Mouse (Mus musculus) layer of hippocampus, adult 18-20 months (tissue): ENCODE data around the gene Epop. TPM values are rescaled to one million over a fixed set of nuclear protein-coding genes. Genes with fewer than 3 reads are reported as not detected.

Experiments
- DNase-seq, 2 experiments: peaks; one replicate each; pipeline ENCODE4 v3.0.0; 2022; ENCODE audit warnings: low spot score in 2 of 2
- total RNA-seq, 2 experiments: library from RNA; stranded (reverse); gene quantifications; 2 replicates each; pipeline ENCODE4 v1.2.3; 2021

Gene Epop
- total RNA-seq, 2 experiments from 2014 or later: 46.1 to 48.8 TPM

DNA sequence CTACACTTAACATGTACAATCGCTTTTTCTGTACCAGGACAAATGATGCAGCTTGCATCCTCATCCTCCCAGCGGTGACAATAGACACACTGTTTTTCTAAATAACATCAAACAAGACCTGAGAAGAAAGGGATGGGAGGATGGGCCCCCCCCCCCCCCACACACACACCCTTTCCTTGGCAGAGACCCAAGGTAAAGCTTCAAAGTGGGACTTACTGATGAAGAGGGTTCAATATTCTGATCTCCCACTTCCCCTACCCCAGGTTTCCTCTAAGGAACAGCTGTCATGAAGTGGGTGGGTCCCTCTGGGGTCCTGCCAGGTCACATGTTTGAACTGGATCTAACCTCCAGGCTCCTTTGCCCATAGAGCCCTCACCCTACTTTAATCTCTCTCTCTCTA lies 1.5 kb upstream of the Epop start:
- no peak for DNase-seq

DNA sequence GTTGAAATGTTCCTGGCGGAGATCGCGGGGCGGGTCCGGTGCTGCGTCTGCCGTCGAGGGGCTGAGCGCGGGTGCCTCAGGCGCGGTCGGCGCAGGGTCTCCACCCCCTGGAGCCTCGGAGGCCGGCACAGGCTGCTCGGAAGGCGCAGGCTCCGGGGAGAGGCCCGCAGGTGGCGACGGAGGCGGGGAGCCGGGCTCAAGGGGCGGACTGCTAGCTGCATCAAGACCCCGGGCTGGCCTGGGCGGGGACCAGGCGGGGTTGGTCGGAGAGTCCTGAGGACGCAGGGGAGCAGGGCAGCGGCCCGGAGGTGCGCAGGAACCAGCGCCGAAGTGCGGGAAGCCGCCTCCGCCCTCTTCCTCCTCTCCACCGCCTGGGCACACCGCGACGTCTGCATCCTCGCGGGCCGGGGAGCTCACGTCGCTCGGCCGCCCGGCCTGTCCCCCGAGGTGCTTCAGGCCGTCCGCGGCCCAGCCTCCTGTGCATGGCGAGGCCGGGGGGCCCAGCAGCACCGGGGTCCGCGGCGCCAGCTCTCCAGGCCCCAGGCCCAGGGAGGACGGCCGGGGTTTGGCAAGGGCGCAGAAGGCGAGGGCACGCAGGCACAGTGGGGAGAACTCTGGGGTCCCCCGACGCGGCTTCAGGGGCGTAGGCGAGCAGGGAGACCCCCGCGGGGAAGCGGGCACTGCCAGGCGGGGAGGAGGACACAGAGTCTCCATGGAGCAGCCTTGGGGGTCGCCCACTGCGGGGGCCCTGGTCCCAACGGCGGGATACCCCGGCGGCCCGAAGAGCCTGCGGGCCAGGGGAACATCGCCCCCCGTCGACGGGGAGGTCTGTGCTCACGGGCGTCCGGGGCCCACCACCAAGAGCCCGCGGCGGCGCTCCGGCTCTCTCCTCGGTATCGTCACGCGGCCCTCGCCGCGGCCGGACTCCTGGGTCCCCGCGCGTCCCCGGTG lies 659 bp downstream of the Epop start:
- DNase-seq: no peak

DNA sequence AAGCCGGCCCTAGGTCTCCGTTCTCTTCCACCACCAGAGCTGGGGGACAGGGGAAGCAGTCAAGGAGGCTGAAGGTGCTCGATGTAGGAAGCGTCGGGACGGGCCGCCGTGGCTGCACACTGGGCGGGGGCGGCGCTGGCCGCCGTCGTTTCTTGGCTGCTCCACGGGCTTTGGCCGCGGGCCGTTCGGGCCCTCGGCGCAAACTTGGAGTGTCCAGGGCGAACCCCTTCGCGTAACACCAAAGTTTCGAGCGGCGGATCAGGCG lies 1.3 kb downstream of the Epop start:
- DNase-seq: no peak

DNA sequence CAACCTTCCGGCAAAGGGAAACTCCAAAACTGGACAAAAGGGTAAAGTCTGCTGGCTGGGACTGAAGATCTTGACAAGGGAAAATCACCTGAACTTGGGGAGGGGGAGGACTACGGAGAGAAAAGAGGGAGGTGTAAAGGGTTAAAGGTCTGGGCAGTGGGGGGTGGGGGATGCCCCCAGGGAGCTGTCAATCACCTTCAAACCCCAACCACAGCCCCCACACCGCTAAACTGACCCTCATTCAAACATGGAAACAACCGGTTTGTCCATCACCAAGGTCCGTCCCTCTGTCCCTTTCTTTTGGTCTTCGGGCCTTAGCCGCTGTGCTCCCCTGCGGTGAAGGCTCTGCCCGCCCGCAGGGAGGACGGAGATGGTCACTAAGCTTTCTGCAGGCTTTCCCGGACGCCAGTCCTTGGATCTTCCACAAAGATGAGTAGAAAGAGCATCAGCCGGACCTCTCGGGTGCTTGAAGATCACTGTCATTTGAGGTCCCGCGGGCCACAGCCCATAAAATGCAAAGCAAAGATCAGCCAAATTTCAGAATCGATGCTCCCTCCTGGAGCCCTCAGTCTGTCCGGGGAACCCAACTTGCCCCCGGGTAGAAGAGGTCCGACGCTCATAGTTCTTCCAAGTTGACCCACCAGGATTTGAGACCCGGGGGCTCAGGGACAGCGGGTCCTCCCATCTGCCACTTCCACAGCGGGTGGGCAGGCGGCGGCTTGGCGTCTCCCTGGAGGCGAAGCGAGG lies 1.8 kb downstream of the Epop start:
- DNase-seq: no peak

DNA sequence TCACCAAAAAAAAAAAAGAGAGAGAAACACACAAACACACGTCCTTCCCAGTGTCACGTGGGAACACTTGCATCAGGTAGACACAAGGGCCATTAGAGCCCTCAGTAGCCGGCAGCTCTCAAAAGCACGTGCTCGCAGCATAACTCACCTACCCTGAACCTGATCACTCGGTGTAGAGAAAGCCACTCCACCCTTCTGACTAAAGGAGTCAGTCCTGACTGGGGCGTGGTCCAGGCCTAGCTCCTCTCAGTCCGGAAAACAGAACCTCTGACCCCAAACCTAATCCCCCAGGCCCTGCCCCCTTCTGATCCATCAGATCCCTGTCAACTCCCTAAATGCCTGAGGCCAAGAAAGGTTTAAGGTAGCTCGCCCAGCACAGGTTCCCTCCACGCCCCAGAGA lies 2.7 kb downstream of the Epop start:
- DNase-seq: no peak

DNA sequence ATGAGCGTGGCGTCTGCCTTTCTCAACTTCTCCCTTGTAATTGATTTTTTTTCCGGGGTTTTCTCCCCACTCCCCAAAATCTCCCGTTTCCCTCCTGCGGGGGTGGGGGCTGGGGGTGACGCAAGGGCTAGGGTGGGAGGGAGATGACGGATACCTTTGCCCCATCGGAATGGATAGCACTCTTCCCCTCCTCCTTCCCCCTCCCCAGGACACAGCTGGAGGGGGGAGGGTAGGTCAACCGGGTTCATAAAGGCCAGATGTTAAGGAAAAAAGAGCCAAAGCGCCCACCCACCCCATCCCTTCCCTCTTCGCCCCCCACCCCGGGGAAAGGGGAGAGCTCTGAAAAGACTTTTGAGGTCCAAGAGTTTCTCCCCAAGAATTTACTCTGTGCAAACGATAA lies 3.1 kb downstream of the Epop start:
- no peak for DNase-seq

DNA sequence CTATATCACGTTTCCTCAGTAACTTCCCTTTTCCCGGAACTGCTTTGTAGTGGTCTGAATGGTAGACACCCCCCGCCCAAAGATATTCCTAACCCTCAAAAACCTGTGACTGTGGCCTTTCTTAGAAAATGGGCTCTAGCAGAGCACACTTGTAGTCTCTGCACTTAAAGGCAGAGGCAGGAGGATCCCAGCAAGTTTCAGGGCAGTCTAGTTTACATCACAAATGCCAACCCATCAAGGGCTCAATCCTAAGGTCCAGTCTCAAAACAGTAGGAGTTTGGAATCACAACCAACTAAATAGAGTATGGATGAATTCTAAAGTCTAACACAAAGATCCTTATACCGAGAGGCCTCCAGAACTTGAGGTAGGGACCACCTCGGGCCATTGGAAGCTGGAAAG lies 4.0 kb downstream of the Epop start:
- no peak for DNase-seq

DNA sequence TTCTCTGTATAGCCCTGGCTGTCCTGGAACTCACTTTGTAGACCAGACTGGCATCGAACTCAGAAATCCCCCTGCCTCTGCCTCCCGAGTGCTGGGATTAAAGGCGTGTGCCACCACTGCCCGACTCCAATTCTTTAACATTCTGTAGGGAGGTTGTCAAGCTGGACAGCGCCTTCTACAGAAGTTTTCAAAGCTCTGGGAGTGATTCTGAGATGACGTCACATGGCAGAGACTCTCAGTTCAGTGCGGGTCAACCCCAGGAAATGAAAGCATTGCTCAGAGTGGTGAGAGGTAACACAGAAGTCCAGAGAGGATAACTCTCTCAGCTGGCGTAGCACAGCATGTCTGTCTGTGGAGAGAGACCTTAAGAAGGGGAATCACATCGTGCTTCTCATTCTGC lies 6.3 kb downstream of the Epop start:
- no peak for DNase-seq

DNA sequence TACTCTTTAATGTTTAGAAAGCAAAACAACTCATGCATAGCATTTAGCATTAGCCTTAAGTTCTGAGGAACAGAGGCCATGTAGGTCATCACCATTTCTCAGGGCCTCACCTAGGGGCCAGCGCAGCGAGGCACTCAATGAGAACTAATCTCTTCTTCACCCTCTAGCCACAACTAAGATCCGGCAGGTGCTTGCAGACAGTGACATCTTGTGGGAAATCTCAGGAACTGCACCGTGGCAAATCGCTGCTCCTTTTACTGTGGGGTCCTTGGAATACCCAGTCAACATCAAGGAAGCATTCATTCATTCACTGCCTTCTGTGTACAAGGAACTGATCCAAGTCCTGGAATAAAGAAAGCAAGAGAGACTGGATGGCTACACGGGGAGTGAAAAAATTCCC lies 7.1 kb downstream of the Epop start:
- peak; percentile 74 to 86 for DNase-seq

DNA sequence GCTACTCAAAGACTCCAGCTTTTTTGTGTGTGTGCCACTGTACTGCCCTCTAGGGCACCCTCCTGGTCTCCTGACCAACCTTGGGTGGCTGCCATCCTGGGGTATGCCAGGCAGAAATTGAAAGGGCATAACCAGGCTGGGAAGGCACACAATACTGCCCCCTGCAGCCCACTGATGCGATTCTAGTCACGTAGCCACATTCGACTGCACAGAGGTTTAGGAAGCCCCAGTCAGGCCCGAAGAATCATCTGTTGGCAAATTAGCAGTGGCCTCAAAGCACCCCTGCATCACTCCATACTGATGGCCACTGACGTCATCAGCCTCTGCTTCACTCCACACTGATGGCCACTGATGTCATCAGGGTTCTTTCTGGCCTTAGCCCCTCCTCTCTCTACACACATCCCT lies 10.1 kb downstream of the Epop start:
- DNase-seq: peak; percentile 60 to 85

DNA sequence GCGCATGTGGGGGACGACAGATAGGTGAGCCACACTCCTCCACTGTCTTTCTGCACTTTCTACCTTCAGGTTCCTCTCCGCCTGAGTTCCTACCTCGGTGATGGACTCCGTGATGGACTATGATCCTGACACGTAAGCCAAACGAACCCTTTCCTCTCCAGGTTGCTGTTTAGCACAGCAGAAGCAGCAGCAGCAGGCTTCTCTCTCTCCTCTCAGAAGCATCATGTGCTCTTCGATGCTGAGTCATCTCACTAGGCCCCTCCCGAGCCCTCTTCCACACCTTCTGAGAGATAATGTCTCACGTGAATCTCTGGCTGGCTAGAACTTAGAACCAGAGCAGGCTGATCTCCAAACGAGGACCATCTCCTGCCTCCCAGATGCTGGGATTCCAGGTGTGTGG lies 11.1 kb downstream of the Epop start:
- DNase-seq: no peak

DNA sequence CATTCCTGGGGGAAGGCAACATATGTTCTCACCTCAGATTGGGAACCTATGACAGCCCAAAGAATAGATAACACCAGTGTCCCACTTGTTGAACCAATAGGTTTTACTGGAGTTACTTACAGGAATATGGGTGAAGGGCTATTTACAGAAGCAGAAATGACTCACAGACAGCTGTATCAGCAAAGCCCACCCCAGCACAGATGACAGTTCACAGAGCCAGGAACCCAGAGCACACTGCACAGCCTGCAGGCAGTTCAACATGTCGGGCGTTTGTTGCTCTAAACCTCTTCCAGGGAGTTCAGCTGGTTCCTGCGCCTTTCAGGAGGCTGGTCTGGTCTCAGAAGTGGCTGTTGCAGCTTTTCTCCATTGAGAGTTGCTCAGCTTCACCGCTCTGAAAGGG lies 14.2 kb downstream of the Epop start:
- DNase-seq: no peak

DNA sequence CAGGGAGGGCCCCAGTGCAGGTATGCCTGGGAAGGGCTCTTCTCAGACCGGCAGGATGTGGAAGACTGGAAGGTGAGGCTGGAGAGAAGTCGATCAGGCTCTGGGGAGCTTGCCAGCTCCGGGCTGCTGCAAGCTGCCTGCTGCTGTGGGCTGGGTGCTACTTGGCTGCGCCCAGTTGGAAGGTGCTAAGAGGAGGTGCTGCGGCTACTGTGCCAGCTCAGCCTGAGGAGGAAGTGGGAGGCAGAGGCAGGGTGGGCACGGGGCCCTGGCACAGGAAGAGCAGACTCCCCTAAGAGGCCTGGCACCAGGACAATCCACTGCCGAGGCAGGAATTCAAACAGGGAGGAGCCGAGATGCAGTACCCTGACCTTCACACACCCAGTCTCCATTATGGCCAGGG lies 18.4 kb downstream of the Epop start:
- DNase-seq: no peak

DNA sequence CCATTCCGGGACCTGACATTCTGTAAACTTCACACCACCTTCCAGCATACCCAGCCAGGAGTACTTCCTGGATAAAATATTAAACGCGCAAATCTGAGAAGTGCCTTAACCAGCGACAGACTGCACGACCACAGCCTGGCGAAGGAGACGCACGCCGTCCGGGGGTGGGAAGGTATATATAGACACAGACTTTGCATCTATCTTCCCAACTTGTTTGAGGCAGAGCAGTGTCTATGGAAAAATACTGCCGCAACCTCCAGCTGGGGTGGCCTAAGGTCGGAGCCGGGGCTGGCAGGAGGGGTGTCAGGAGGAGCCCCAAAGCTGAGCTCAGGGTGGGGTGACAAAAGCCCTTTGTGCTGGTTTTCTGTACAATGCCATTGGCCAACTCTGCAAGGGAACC lies 19.8 kb downstream of the Epop start:
- DNase-seq: no peak

DNA sequence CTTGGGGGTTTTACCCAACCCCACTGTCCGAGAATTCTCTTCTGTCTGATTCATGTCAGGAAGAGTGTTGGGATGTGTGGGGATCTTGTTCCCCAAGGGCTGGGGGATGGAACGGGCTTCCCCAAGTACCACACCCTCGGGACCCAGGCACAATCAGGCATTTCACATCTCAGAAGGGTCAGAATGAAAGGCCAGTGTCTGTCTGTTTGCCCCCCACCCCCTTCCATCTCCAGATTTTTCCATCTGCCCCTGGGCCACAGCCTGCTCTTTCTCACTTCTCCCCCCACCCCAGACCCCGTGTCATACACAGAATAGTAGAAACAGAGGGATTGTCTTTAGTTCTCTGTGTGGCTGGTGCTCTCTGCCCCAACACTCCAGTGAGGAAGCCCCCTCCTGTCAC lies 20.6 kb downstream of the Epop start:
- DNase-seq: no peak

DNA sequence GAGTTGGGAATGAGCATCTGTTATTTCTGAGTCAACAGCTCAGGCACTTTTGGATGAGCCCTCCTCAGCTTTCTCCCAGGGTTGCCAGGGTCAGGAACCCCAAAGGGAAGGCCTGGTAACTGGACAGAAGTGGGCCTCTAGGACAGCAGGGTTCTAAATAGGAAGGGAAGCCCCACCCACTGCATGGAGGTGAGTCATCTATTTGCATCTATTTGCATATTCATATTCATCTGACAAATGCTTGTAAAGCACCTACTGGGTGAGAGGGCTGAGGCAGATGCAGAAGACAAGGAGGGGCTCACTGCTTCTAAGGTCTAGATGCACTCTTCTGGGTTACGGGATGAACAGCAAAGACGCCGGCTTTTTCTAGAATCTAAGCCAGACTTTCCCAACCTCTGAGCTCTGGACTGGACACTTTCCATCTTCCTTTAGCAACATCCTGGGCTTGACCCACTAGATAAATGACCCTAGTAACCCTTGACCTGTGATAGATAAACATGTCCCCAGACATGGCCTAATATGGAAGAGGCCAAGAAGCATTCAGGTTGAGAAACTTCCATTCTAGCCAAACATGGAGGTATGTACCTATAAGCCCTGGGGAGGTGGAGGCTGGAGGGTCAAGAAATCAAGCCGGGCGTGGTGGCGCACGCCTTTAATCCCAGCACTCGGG lies 22.3 kb downstream of the Epop start:
- no peak for DNase-seq

DNA sequence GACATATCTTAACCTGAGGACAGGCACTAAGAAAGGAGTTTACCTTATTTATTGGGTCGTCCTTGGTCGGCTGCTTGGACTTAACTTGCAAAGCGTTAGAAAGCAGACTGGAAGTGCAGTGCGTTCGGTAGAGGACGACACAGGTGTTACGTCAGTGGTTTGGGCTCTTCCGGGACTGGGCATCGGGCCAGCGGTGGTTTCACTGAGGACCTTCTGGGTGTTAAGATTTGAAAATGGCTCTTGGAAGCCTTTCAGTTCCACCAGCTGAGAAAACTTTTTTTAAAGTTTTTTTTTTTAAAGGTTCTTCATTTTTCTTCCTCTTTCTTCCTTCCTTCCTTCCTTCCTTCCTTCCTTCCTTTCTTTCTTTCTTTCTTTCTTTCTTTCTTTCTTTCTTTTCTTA lies 25.6 kb downstream of the Epop start:
- DNase-seq: no peak

DNA sequence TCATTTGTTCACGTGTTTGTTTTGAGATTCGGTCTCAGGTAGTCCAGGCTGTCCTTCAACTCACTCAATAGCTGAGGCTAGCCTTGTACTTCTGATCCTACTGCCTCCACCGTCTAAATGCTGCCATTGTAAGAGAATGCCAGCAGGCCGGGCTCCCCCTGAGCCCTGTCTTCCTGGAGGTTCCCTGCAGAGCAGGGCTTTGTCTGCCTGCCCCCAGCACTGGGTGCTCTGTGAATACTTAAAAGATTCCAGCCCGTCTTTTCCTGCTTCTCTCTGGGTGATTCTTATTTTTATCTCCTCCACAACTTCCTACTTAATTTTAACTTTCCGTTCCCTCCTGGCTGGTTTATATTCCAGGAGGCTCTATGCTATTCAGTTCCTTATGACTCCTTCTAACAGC lies 27.3 kb downstream of the Epop start:
- DNase-seq: no peak

DNA sequence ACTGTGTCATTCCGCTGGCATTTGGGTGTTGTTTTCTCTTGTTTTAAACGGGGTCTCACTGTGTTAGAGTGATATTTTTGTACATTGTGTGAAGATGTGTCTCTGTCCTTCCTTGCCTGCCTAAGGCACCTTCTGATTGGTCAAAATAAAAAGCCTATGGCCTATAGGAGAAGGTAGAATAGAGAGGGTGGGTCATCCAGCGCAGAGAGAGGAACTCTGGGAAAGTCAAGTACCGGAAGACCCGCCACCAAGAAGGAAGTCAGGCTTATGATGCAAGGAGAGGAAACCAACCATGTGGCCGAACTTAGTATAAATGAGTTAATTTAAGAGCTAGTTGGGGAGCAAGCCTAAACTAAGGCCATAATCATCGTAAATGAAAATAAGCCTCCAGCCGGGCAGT lies 30.4 kb downstream of the Epop start:
- no peak for DNase-seq

DNA sequence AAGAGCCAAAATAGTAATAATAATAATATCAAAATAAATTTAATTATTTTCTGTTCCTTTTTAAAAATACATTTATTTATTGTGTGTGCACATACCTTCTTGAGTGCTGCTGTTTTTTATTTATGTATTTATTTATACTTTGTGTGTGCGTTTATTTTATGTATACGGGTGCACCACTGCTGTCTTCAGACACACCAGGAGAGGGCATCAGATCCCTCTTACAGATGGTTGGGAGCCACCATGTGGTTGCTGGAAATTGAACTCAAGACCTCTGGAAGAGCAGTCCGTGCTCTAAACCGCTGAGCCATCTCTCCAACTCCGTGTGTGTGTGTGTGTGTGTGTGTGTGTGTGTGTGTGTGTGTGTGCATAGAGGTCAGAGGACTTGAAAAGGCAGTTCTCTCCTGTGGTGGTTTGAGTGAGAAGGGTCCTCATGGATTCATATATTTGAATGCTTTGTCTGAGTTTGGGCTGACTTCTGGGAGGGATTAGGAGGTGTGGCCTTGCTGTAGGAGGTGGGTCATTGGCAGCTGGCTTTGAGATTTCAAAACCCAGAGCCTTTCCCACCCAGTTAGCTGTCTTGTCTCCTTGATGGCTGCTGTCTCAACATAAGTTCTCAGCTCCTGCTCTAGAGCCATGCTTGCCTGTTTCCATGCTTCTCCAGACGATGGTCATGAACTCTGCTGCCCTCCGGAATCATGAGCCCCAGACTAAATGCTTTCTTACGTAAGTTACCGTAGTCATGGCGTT lies 31.4 kb downstream of the Epop start:
- no peak for DNase-seq

DNA sequence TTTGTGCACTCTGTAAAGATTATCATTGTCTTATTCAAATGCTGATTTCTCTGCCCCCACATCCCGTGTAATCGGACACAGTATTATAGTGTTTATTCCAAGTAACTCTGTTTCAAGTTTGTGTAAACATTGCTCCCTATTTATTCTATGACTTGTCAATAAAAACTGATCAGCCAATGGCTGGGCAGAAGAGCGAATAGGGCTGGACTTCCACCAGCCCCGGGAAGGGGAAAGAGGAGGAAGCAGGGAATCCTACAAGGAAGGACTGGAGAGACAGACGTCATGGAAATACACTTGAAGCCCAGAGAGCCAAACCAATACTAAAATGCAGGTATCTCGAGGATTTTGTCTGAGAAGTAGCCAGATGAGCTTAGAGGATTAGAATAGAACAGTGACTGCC lies 35.4 kb downstream of the Epop start:
- no peak for DNase-seq

DNA sequence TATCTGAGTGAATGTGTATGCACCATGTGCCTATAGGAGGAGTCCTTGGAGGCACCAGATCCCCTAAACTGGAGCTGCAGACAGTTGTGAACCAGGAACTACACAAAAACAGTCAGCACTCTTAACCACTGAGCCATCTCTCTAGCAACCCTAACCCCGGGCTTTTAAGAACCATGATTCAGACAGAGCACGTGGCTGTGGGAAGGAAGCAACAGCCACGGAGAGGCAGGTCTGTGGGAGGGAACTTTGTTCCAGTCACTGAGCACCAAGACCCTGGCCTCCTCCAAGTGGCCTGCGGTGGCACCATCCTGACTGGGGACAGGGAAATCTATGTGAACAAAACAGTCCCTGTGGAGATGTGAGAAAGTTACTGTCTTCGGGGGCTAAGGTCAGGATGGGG lies 37.6 kb downstream of the Epop start:
- DNase-seq: no peak
